Mouse (Mus musculus) activated CD4-positive, CD25-positive, alpha-beta regulatory T cell (primary cell): ENCODE measurements around the gene Olfr1294. TPM values are rescaled to one million over a fixed set of nuclear protein-coding genes. Genes with fewer than 3 reads are reported as not detected.

Source experiments
- polyA plus RNA-seq, 2 experiments: library from polyadenylated mRNA; unstranded; fragments of 100-300 nt; shearing (Covaris generic); gene quantifications; one replicate each; pipeline ENCODE4 v1.2.1; 2017

Olfr1294 gene
- polyA plus RNA-seq: not detected

DNA sequence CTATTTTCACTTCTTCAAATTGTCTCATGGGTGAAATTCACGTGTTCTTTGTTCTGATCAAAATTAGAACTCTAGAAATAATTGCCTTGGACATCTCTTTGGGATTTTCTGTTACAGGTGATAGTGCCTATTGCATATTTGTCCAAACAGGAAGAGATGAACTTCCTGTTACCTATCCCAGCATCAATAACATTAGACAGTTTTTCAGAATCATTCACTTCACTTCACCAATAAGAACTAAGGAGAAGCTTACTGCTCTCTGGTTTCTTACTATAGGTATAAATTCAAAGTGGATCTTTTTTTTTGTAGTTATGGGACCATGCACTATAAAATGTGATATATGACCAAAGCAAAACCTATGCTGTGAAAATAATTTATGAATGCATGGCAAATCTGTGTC, at the start of gene Olfr1294:
Gene Olfr1294, minus strand, starts transcription at position 101 of the 400 bp plus-strand sequence.

DNA sequence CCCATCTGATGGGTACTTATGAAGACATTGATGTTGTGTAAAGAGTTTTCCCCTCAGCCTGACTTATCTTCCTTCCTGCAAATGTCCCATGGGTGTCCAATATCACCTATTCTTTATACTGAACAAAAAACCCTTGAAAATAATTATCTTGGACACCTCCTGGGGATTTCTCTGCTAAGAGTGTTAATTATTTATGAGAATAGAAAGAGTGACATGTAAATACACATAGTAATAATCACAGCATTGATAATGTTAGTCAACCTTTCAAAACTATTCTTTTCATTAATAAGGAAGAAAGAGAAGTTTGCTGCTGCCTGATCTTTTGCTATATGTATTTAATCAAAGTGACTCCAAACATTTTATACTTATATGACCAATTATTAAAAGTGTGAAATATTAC, 29.5 kb upstream of the Olfr1294 start, which contains the start of gene Olfr1295:
Gene Olfr1295, minus strand, starts transcription at position 101 of the 400 bp plus-strand sequence.

GRCm38 (mm10) chr2:111524903-111525302, 15.2 kb downstream of the Olfr1294 start, which contains the start of gene Olfr1293-ps:
Gene Olfr1293-ps, plus strand, starts transcription at chr2:111525203.

DNA sequence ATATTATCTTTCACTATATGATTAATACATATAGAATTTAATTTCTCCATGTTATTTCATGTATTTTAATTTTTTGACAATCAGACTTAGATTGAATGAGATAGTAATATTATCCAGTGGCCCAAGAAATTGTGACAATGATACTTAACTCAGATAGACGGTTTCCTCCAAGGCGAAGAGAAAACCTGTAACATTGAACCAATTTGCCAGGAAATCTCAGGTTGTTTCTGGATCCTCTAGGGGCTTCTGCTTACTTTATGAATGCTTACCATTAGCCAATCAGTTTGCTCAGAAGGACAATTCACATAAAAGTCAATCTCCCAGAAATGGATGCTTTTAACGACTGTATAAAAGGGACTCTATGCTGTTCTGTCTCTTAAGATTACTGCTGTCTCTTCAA, 43.2 kb downstream of the Olfr1294 start, which contains the start of gene Olfr1291-ps1:
Gene Olfr1291-ps1, plus strand, starts transcription at position 301 of the 400 bp plus-strand sequence.

GRCm38 (mm10) chr2:111493729-111494128, 46.4 kb downstream of the Olfr1294 start, which contains the start of gene Olfr1290:
Gene Olfr1290, minus strand, starts transcription at chr2:111493829.

Other genes with a start within 250 kb of the Olfr1294 start
- not detected for gene Olfr1279, start 239.7 kb downstream of the Olfr1294 start, polyA plus RNA-seq
- gene Olfr1280, start 226.3 kb downstream of the Olfr1294 start, polyA plus RNA-seq: under 1 TPM in 1 of 2 experiments, not detected in 1; 0.02 TPM
- not detected for gene Olfr1281, start 213.8 kb downstream of the Olfr1294 start, polyA plus RNA-seq
- gene Olfr1282, start 204.2 kb downstream of the Olfr1294 start, polyA plus RNA-seq: not detected
- not detected for gene Olfr1283, start 173.5 kb downstream of the Olfr1294 start, polyA plus RNA-seq
- gene Olfr1284, start 164.8 kb downstream of the Olfr1294 start, polyA plus RNA-seq: not detected
- gene Olfr1286, start 117.2 kb downstream of the Olfr1294 start, polyA plus RNA-seq: not detected
- not detected for gene Olfr1287, start 91.1 kb downstream of the Olfr1294 start, polyA plus RNA-seq
- not detected for gene Olfr1288, start 66.2 kb downstream of the Olfr1294 start, polyA plus RNA-seq
- gene Olfr1289, start 59.5 kb downstream of the Olfr1294 start, polyA plus RNA-seq: not detected
- gene Olfr1290, start 46.5 kb downstream of the Olfr1294 start, polyA plus RNA-seq: not detected
- under 1 TPM in 1 of 2 experiments, not detected in 1; 0.29 TPM for gene Olfr1291-ps1, start 43.1 kb downstream of the Olfr1294 start, polyA plus RNA-seq
- gene Olfr1293-ps, start 15.1 kb downstream of the Olfr1294 start, polyA plus RNA-seq: under 1 TPM in 1 of 2 experiments, not detected in 1; 0.29 TPM
- gene Olfr1295, start 29.4 kb upstream of the Olfr1294 start, polyA plus RNA-seq: not detected
- not detected for gene Olfr1297, start 86.2 kb upstream of the Olfr1294 start, polyA plus RNA-seq
- gene Olfr1298, start 108.9 kb upstream of the Olfr1294 start, polyA plus RNA-seq: not detected
- gene Olfr1299, start 121.1 kb upstream of the Olfr1294 start, polyA plus RNA-seq: not detected
- gene Olfr1301, start 210.7 kb upstream of the Olfr1294 start, polyA plus RNA-seq: not detected
- gene Olfr1302, start 237.1 kb upstream of the Olfr1294 start, polyA plus RNA-seq: under 1 TPM in 1 of 2 experiments, not detected in 1; 0.34 TPM